Mouse (Mus musculus) limb, embryonic 11.5 days (tissue): ENCODE measurements at regions not wholly inside any gene's neighbourhood (a gene's known extent, or its start where the extent isn't known, plus 50 kb on each side); places are given as distances from the start of the nearest gene placed in this dataset.
"Not testable (repeated sequence)": the region's sequence is repeated elsewhere in the genome, so short reads cannot be mapped to it uniquely, and the experiment has no call there.

Experiments used
- ATAC-seq: fragments of 200-750 bp; cut with Nextera tagmentation; 2 replicates; pipeline ENCODE4 v1.8.0; 2017; ENCODE audit warnings: low read depth; ENCODE audit not compliant: insufficient number of reproducible peaks, low FRiP score, low TSS enrichment
- DNase-seq: peaks from one replicate; pipeline ENCODE4 v3.0.0-alpha.2; 2015; ENCODE audit warnings: low spot score
- H3K27ac ChIP-seq: fragments of 300-500 bp; sonication (generic); replicated peaks from 2 replicates; pipeline ENCODE4 v1.5.1; 2014; ENCODE audit warnings: low read depth, mild to moderate bottlenecking, low read length
- H3K27me3 ChIP-seq: fragments of 300-500 bp; sonication (generic); 2 replicates; pipeline ENCODE4 v1.6.1; 2014; ENCODE audit warnings: mild to moderate bottlenecking, low read length, mixed read lengths; ENCODE audit not compliant: control insufficient read depth, insufficient read depth
- H3K36me3 ChIP-seq: fragments of 300-500 bp; sonication (generic); 2 replicates; pipeline ENCODE4 v1.6.1; 2014; ENCODE audit warnings: mild to moderate bottlenecking, low read length, moderate library complexity, mixed read lengths; ENCODE audit not compliant: control insufficient read depth, insufficient read depth
- H3K4me1 ChIP-seq: fragments of 300-500 bp; sonication (generic); 2 replicates; pipeline ENCODE4 v1.6.1; 2014; ENCODE audit warnings: low read length, mixed read lengths; ENCODE audit not compliant: control insufficient read depth, insufficient read depth
- H3K4me2 ChIP-seq: fragments of 300-500 bp; sonication (generic); 2 replicates; pipeline ENCODE4 v1.6.1; 2014; ENCODE audit warnings: low read depth, mild to moderate bottlenecking, moderate library complexity; ENCODE audit not compliant: severe bottlenecking
- H3K4me3 ChIP-seq: fragments of 300-500 bp; sonication (generic); 2 replicates; pipeline ENCODE4 v1.5.1; 2014; ENCODE audit warnings: low read depth, low read length
- H3K9ac ChIP-seq: fragments of 300-500 bp; sonication (generic); 2 replicates; pipeline ENCODE4 v1.6.1; 2014; ENCODE audit warnings: mild to moderate bottlenecking, low read length
- H3K9me3 ChIP-seq: fragments of 300-500 bp; sonication (generic); 2 replicates; pipeline ENCODE4 v1.6.1; 2016; ENCODE audit warnings: low read length; ENCODE audit not compliant: control insufficient read depth
- WGBS: fragments of 180-500 bp; shearing (Covaris S2); extraction: QIAGEN DNeasy Blood & Tissue Kit; methylation state at CpG from one replicate; pipeline ENCODE4 v1.1.7; 2014; 5-methylcytosine and 5-hydroxymethylcytosine counted together

GRCm38 (mm10) chr11:7705312-7705764, 491.6 kb upstream of the Igfbp3 start:
- no peak overlapping the region for H3K4me2 ChIP-seq
- H3K9ac ChIP-seq = no peak overlapping the region
- H3K4me1 ChIP-seq = no peaks in the 10 kb centered on the region
- no peaks in the 10 kb centered on the region for H3K36me3 ChIP-seq
- WGBS = 88% methylated on average over 3 of the region's 3 CpGs
- no peak for DNase-seq
- H3K9me3 ChIP-seq = no peaks in the 10 kb centered on the region
- no peak overlapping the region for H3K4me3 ChIP-seq
- no peak overlapping the region for H3K27ac ChIP-seq
- H3K27me3 ChIP-seq = no peaks in the 10 kb centered on the region
- ATAC-seq = no peak

GRCm38 (mm10) chr11:7697591-7697990, 483.9 kb upstream of the Igfbp3 start:
- H3K4me3 ChIP-seq = no peak overlapping the region
- no peak overlapping the region for H3K9ac ChIP-seq
- no peak overlapping the region for H3K27ac ChIP-seq
- no peaks in the 10 kb centered on the region for H3K4me1 ChIP-seq
- H3K4me2 ChIP-seq = no peak overlapping the region
- no peaks in the 10 kb centered on the region for H3K27me3 ChIP-seq
- H3K36me3 ChIP-seq = no peaks in the 10 kb centered on the region
- no peak for DNase-seq
- no peaks in the 10 kb centered on the region for H3K9me3 ChIP-seq
- ATAC-seq = no peak
- 81% methylated on average over 1 of the region's 1 CpGs for WGBS

GRCm38 (mm10) chr11:7689701-7690100, 476.0 kb upstream of the Igfbp3 start:
- 74% methylated on average over 3 of the region's 3 CpGs for WGBS
- ATAC-seq, H3K4me3 ChIP-seq: not testable (repeated sequence)

GRCm38 (mm10) chr11:7672821-7673220, 459.1 kb upstream of the Igfbp3 start:
- Histone ChIP-seq H3K36me3 (no peaks in the 10 kb centered on the region), H3K9ac (no peak overlapping the region), H3K27ac (no peak overlapping the region), H3K9me3 (no peaks in the 10 kb centered on the region), H3K4me1 (no peaks in the 10 kb centered on the region), H3K4me3 (no peak overlapping the region), H3K4me2 (no peak overlapping the region), H3K27me3 (no peaks in the 10 kb centered on the region)
- no peak for ATAC-seq
- no peak for DNase-seq

More at GRCm38 (mm10) chr11:7689701-7690100, 476.0 kb upstream of the Igfbp3 start:
- H3K9me3 ChIP-seq, H3K36me3 ChIP-seq, H3K27me3 ChIP-seq, H3K4me1 ChIP-seq, H3K9ac ChIP-seq, H3K27ac ChIP-seq, H3K4me2 ChIP-seq, DNase-seq: not testable (repeated sequence)

GRCm38 (mm10) chr11:7630637-7631036, 416.9 kb upstream of the Igfbp3 start:
- Histone ChIP-seq H3K27me3 (no peaks in the 10 kb centered on the region), H3K9me3 (no peaks in the 10 kb centered on the region), H3K27ac (no peak overlapping the region), H3K36me3 (no peaks in the 10 kb centered on the region), H3K4me1 (no peaks in the 10 kb centered on the region), H3K9ac (no peak overlapping the region), H3K4me3 (no peak overlapping the region), H3K4me2 (no peak overlapping the region)
- no peak for DNase-seq
- ATAC-seq = no peak

GRCm38 (mm10) chr11:7625256-7625655, 411.5 kb upstream of the Igfbp3 start:
- H3K27ac ChIP-seq = no peak overlapping the region
- no peak overlapping the region for H3K4me3 ChIP-seq
- H3K9me3 ChIP-seq = no peaks in the 10 kb centered on the region
- H3K4me1 ChIP-seq = no peaks in the 10 kb centered on the region
- ATAC-seq = no peak
- no peak overlapping the region for H3K9ac ChIP-seq
- DNase-seq = no peak
- no peaks in the 10 kb centered on the region for H3K36me3 ChIP-seq
- H3K27me3 ChIP-seq = no peaks in the 10 kb centered on the region
- no peak overlapping the region for H3K4me2 ChIP-seq
- 72% methylated on average over 3 of the region's 3 CpGs for WGBS

- H3K36me3 ChIP-seq = no peaks in the 10 kb centered on the region
- no peak overlapping the region for H3K4me3 ChIP-seq
- no peak overlapping the region for H3K4me2 ChIP-seq
- H3K9me3 ChIP-seq = no peaks in the 10 kb centered on the region
- no peak overlapping the region for H3K27ac ChIP-seq
- DNase-seq (no peak), ATAC-seq (no peak)
- no peak overlapping the region for H3K9ac ChIP-seq
- WGBS = 64% methylated on average over 6 of the region's 6 CpGs
- H3K4me1 ChIP-seq = no peaks in the 10 kb centered on the region
- no peaks in the 10 kb centered on the region for H3K27me3 ChIP-seq
Measured at GRCm38 (mm10) chr11:7620320-7620719, 406.6 kb upstream of the Igfbp3 start.

- WGBS = 85% methylated on average over 2 of the region's 2 CpGs
Measured at GRCm38 (mm10) chr11:7610752-7611151, 397.0 kb upstream of the Igfbp3 start.

GRCm38 (mm10) chr11:7609921-7610320, 396.2 kb upstream of the Igfbp3 start:
- DNase-seq (no peak), ATAC-seq (no peak)
- Histone ChIP-seq H3K4me2 (no peak overlapping the region), H3K27me3 (no peaks in the 10 kb centered on the region), H3K27ac (no peak overlapping the region), H3K9me3 (no peaks in the 10 kb centered on the region), H3K4me1 (no peaks in the 10 kb centered on the region), H3K4me3 (no peak overlapping the region), H3K36me3 (no peaks in the 10 kb centered on the region), H3K9ac (no peak overlapping the region)

More at GRCm38 (mm10) chr11:7610752-7611151, 397.0 kb upstream of the Igfbp3 start:
- Histone ChIP-seq H3K9ac (no peak overlapping the region), H3K9me3 (no peaks in the 10 kb centered on the region), H3K4me3 (no peak overlapping the region), H3K4me1 (no peaks in the 10 kb centered on the region), H3K4me2 (no peak overlapping the region), H3K27ac (no peak overlapping the region), H3K36me3 (no peaks in the 10 kb centered on the region), H3K27me3 (no peaks in the 10 kb centered on the region)
- ATAC-seq (no peak), DNase-seq (no peak)
